Mouse (Mus musculus) liver, postnatal 0 days (tissue): ENCODE results near the gene Cntn5. TPM values are rescaled to one million over a fixed set of nuclear protein-coding genes. Genes with fewer than 3 reads are reported as not detected.

Experiments used
- ATAC-seq: fragments of 200-750 bp; cut with Nextera tagmentation; 2 replicates; pipeline ENCODE4 v1.8.0; 2017; ENCODE audit warnings: mild to moderate bottlenecking, moderate library complexity
- DNase-seq: peaks from one replicate; pipeline ENCODE4 v3.0.0-alpha.2; 2016
- H3K27ac ChIP-seq: fragments of 300-500 bp; sonication (generic); 2 replicates; pipeline ENCODE4 v1.5.1; 2014; ENCODE audit warnings: antibody characterized with exemption, moderate library complexity, mild to moderate bottlenecking, low read depth
- H3K27me3 ChIP-seq: fragments of 300-500 bp; sonication (generic); 2 replicates; pipeline ENCODE4 v1.6.1; 2014; ENCODE audit warnings: low read length, control low read depth, mixed read lengths; ENCODE audit not compliant: insufficient read depth
- H3K36me3 ChIP-seq: fragments of 300-500 bp; sonication (generic); replicated peaks from 2 replicates; pipeline ENCODE4 v1.6.1; 2014; ENCODE audit warnings: mild to moderate bottlenecking, control low read depth, low read length, moderate library complexity, mixed read lengths; ENCODE audit not compliant: insufficient read depth
- H3K4me1 ChIP-seq: fragments of 300-500 bp; sonication (generic); 2 replicates; pipeline ENCODE4 v1.6.1; 2014; ENCODE audit warnings: antibody characterized with exemption, mild to moderate bottlenecking, control low read depth; ENCODE audit not compliant: insufficient read depth
- H3K4me2 ChIP-seq: fragments of 300-500 bp; sonication (generic); 2 replicates; pipeline ENCODE4 v1.6.1; 2014; ENCODE audit warnings: low read depth, mild to moderate bottlenecking, low read length, moderate library complexity, mixed read lengths
- H3K4me3 ChIP-seq: fragments of 300-500 bp; sonication (generic); 2 replicates; pipeline ENCODE4 v1.5.1; 2014; ENCODE audit warnings: low read depth, low read length
- H3K9ac ChIP-seq: fragments of 300-500 bp; sonication (generic); replicated peaks from 2 replicates; pipeline ENCODE4 v1.6.1; 2014; ENCODE audit warnings: mild to moderate bottlenecking, moderate library complexity
- H3K9me3 ChIP-seq: fragments of 300-500 bp; sonication (generic); 2 replicates; pipeline ENCODE4 v1.6.1; 2016; ENCODE audit warnings: mild to moderate bottlenecking, control low read depth, low read length, mixed read lengths
- CTCF ChIP-seq: sonication (generic); IDR thresholded peaks from 2 replicates; pipeline ENCODE4 v1.5.1; 2016; ENCODE audit warnings: antibody characterized with exemption, low read depth
- EP300 ChIP-seq: IDR thresholded peaks from 2 replicates; pipeline ENCODE4 v1.6.1; 2016; ENCODE audit warnings: antibody characterized with exemption, low read depth, mild to moderate bottlenecking
- WGBS: fragments of 180-500 bp; shearing (Covaris S2); extraction: QIAGEN DNeasy Blood & Tissue Kit; methylation state at CpG from one replicate; pipeline ENCODE4 v1.1.7; 2014; ENCODE audit not compliant: insufficient replicate concordance; 5-methylcytosine and 5-hydroxymethylcytosine counted together
- polyA plus RNA-seq: library from polyadenylated mRNA; unstranded; fragments of >200 nt; fragmentation: Nextera tagmentation; extraction: Ambion mirVana; gene quantifications from 2 replicates; pipeline ENCODE4 v1.2.1, GENCODE M21; 2015

The Cntn5 gene
- polyA plus RNA-seq, 1 experiment from 2014 or later: not detected

DNA sequence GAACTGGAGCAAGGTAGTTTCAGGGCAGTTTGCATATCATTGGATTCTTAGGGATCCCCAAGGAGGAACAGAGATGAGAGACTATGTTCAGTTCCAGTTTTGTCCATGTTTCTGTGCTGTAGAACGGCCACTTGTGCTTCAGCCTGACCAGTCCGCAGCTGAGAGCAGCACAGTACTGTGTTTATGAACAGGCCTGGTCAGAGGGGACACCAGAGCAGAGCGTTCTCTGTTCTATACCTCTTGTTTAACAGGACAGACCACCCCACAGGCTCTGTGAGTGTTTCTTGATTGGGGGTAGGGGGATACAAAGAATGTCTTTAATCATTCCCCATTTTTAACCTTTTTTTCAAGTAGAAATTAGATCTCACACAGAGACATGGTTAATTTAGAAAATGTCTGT, 984.0 kb downstream of the Cntn5 start:
- Histone ChIP-seq H3K4me3 (no peak overlapping the region), H3K36me3 (no peaks in the 10 kb centered on the region), H3K9ac (no peak overlapping the region), H3K4me2 (no peak overlapping the region), H3K9me3 (no peaks in the 10 kb centered on the region), H3K4me1 (no peaks in the 10 kb centered on the region), H3K27ac (no peak overlapping the region), H3K27me3 (no peaks in the 10 kb centered on the region)
- TF ChIP-seq CTCF (no peak), EP300 (no peak)
- WGBS: 76% methylated on average over 3 of the region's 3 CpGs
- ATAC-seq (no peak), DNase-seq (no peak)

DNA sequence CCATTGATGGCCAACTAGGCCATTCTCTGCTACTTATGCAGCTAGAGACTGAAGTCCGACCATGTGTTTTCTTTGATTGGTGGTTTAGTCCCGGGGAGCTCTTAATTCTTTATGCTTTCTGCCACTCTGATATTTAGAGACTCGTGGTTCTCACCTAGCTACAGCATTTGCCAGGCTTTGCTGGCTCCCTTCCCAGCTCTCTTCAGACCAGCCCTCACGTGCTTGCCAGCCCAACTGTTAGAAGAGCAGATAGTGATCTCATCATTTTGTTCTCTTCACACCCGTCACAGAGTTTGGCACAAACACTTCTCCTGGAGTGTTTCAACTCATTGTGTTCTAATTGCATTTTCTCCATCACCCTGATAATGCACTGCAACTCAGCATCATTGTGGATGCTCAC, 1005.5 kb downstream of the Cntn5 start:
- H3K4me1 ChIP-seq: no peaks in the 10 kb centered on the region
- no peaks in the 10 kb centered on the region for H3K9me3 ChIP-seq
- no peaks in the 10 kb centered on the region for H3K36me3 ChIP-seq
- TF ChIP-seq CTCF (no peak), EP300 (no peak)
- H3K27ac ChIP-seq: no peak overlapping the region
- WGBS: 59% methylated on average over 5 of the region's 5 CpGs
- DNase-seq (no peak), ATAC-seq (no peak)
- no peak overlapping the region for H3K4me3 ChIP-seq
- no peaks in the 10 kb centered on the region for H3K27me3 ChIP-seq
- H3K9ac ChIP-seq: no peak overlapping the region
- no peak overlapping the region for H3K4me2 ChIP-seq

DNA sequence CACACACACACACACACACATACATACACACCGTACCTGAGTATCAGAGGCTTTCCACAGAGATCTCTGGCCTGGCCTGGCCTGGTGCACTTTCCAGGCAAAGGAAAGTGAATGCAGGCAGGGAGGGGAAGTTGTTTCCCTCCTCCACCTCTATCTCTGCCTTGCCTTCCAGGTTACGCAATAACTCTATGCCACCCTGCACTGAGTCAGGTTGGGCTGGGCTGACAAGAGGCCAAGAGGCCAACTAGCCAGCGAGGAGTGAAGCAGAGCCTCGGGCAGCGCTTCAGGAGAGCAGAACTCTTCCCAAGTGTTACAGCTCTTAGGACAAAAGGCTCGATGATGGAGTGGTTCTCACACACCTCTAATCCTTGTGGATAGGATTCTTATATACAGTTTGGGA, 1018.4 kb downstream of the Cntn5 start:
- WGBS: 66% methylated on average over 6 of the region's 6 CpGs
- Histone ChIP-seq H3K36me3 (no peaks in the 10 kb centered on the region), H3K27me3 (no peaks in the 10 kb centered on the region), H3K9ac (no peak overlapping the region), H3K4me3 (no peak overlapping the region), H3K4me1 (no peaks in the 10 kb centered on the region), H3K27ac (no peak overlapping the region), H3K9me3 (no peaks in the 10 kb centered on the region), H3K4me2 (no peak overlapping the region)
- no peak for ATAC-seq
- DNase-seq: no peak
- no peak for TF ChIP-seq CTCF
- TF ChIP-seq EP300: no peak

DNA sequence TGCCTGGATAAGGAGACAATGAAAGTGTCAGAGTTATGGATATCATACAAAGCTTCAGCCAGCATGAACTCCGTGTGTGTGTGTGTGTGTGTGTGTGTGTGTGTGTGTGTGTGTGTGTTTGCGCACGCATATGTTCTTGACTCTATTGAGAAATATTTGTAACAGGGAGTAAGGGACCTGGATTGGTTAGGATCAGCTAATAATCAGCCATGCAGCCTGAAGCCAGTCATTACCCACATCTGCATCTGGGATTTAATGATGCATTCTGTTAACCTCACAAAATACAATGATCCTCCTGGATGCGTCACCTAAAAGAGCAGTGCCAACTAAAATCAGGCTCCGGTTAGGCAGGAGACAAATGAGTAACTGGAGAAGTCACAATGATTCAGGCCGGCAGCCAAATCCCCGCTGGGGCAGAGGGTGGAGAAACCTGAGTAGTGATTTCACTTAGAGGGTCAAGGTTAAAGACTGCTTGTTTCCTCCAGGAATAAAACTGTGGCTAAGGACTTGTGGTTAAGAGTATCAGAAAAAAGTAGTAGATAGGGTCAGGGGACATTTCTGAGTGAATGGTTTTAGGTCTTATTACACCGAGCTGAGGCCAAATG, 1021.7 kb downstream of the Cntn5 start:
- Histone ChIP-seq H3K4me2 (no peak overlapping the region), H3K27me3 (no peaks in the 10 kb centered on the region), H3K4me3 (no peak overlapping the region), H3K4me1 (no peaks in the 10 kb centered on the region), H3K9me3 (no peaks in the 10 kb centered on the region), H3K36me3 (no peaks in the 10 kb centered on the region), H3K9ac (no peak overlapping the region), H3K27ac (no peak overlapping the region)
- DNase-seq (no peak), ATAC-seq (no peak)
- no peak for TF ChIP-seq EP300
- TF ChIP-seq CTCF: no peak
- WGBS: 77% methylated on average over 8 of the region's 8 CpGs

DNA sequence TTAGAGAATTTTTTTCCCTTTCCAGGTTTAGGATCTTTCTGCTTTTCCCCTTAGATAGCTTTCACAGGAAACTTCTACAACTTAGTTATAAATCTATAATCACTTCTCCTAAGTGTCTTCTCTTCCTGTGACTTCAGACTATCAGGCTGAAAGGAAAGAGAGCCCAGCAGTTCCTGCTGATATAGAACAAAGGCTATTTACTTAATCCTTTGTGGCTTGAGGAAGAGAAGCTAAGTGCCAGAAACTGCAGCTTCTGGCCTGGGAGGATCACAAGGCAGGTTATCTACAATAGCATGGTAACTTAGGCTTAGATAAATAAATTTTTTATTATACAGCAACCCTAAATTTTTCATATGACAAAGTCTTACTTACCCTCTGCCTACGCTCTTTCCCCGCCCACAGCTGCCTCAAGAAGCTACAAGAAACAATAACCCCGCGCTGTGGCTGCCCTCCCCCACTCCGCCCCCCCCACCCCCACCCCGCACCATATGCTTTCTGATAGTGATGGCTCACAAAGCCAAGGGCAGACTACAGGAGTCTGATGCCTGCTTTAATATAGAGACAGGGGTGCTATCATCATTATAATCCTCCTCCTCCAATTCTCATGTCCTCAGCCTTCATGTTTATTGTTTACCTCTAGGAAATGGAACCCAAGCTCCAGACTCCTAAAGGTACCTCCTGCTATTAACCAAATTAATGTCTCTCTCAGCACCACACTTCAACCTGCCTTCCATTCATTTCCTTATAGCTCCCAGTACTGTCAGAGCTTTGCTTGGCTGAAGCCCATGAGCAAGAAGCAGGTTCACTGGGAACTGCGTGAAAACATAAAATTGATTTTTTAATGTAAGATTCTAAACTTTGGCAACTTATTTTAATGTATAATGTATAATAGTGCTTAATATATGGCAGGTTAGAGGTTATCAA, 1032.2 kb downstream of the Cntn5 start:
- Histone ChIP-seq H3K4me3 (no peak overlapping the region), H3K4me1 (no peaks in the 10 kb centered on the region), H3K27me3 (no peaks in the 10 kb centered on the region), H3K9ac (no peak overlapping the region), H3K36me3 (no peaks in the 10 kb centered on the region), H3K4me2 (no peak overlapping the region), H3K9me3 (no peaks in the 10 kb centered on the region), H3K27ac (no peak overlapping the region)
- WGBS: 42% methylated on average over 7 of the region's 7 CpGs
- ATAC-seq (no peak), DNase-seq (no peak)
- TF ChIP-seq EP300: no peak
- no peak for TF ChIP-seq CTCF

DNA sequence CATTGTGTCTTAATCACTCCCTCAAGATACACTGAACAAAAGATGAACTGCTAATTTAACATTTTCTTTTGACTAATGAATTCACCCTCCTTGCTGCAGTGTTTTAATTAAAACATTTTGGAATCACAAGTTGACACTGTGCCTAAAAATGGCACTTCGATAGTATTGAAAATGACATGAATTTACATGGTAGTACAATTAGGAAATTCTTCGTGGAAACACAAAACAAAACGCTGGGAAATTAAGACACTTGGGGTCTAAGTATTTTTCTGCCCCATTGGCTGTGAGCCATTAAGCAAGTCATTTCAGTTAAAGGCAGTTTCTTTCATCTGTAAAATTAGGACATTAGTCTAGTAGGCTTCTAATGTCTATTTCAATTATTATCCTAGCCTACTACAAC, 1043.9 kb downstream of the Cntn5 start:
- no peak overlapping the region for H3K4me2 ChIP-seq
- DNase-seq: no peak
- H3K9ac ChIP-seq: no peak overlapping the region
- H3K4me3 ChIP-seq: no peak overlapping the region
- TF ChIP-seq CTCF (no peak), EP300 (no peak)
- H3K27ac ChIP-seq: no peak overlapping the region
- no peaks in the 10 kb centered on the region for H3K9me3 ChIP-seq
- H3K27me3 ChIP-seq: no peaks in the 10 kb centered on the region
- ATAC-seq: no peak
- no peaks in the 10 kb centered on the region for H3K36me3 ChIP-seq
- WGBS: 69% methylated on average over 3 of the region's 3 CpGs
- H3K4me1 ChIP-seq: no peaks in the 10 kb centered on the region
